In the genomic region with DNA sequence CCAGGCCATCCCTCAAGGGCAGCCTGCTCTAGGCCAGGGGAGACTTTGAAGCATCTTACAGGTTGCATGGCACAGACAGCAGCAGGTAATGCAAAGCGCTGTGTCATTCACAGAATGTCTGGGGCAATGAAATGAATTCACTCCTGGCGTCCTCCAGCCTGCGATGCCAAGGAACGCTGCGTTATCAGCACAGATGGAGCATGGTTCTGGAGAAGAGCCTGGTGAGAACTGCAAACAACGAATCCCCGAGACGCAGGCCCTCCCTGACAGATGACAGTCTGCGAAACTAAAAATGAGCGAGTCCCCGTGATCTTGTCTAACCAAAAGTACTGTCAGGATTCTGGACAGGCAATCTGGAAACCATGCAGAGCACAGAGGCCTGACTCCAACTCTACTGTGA, we compare ENCODE assay signal across 12 mouse cellular contexts.
DNase-seq lines count a peak whose midpoint lies in the region; ATAC-seq and TF ChIP-seq lines count a peak whose summit lies in the region.
"Had no signal": no experiment of that assay in that cellular context is flagged by ENCODE, and none has a peak within 500 bp of the region (broad histone marks: within the 10 kb centered on the region; RNA-seq: fewer than 3 reads in every experiment).

No protein-coding gene starts in this region.

- no peak overlapping the region for H3K9ac ChIP-seq in forebrain, embryonic 13.5 days
- no peak overlapping the region for H3K9ac ChIP-seq in forebrain, embryonic 12.5 days
- no peak overlapping the region for H3K9ac ChIP-seq in forebrain, postnatal 0 days
- no peak overlapping the region for H3K9ac ChIP-seq in kidney, embryonic 14.5 days (ENCODE audit: low read depth, low read length)
- H3K9ac ChIP-seq: kidney, embryonic 15.5 days; liver, embryonic 15.5 days had no signal

- H3K27me3 ChIP-seq in forebrain, embryonic 13.5 days, result no peaks in the 10 kb centered on the region
- H3K27me3 ChIP-seq in forebrain, embryonic 12.5 days, result no peaks in the 10 kb centered on the region
- H3K27me3 ChIP-seq in forebrain, postnatal 0 days (ENCODE audit: insufficient read depth, low read length), result peaks cover 3% of the 10 kb centered on the region; the same call in 1 of the 2 replicates
- no peaks in the 10 kb centered on the region for H3K27me3 ChIP-seq in kidney, embryonic 14.5 days (ENCODE audit: control insufficient read depth, insufficient read depth, low read length)
- H3K27me3 ChIP-seq: kidney, embryonic 15.5 days; liver, embryonic 15.5 days had no signal

- 78% methylated on average over 11 of the region's 11 CpGs for whole genome bisulfite sequencing in forebrain, embryonic 13.5 days
- 89% methylated on average over 11 of the region's 11 CpGs for WGBS in forebrain, embryonic 12.5 days
- 64% methylated on average over 11 of the region's 11 CpGs for WGBS in forebrain, postnatal 0 days
- 97% methylated on average over 11 of the region's 11 CpGs for WGBS in kidney, embryonic 14.5 days

- ATAC-seq in forebrain, embryonic 13.5 days, result peak; percentile 67; the same call in 1 of the 2 replicates
- no peak for ATAC-seq in forebrain, embryonic 12.5 days (ENCODE audit: low FRiP score)
- peak; percentile 85 for ATAC-seq in forebrain, postnatal 0 days
- ATAC-seq in kidney, embryonic 14.5 days (ENCODE audit: low FRiP score, low TSS enrichment), result no peak

- H3K4me1 ChIP-seq in forebrain, embryonic 13.5 days, result peaks cover 17% of the 10 kb centered on the region
- 0 out of 2 replicates have a peak, but pooled peaks cover 3% of the 10 kb centered on the region for H3K4me1 ChIP-seq in forebrain, embryonic 12.5 days
- H3K4me1 ChIP-seq in forebrain, postnatal 0 days (ENCODE audit: insufficient read depth), result peaks cover 14% of the 10 kb centered on the region; the same call in 1 of the 2 replicates
- no peaks in the 10 kb centered on the region; the same call in 1 of the 2 replicates for H3K4me1 ChIP-seq in kidney, embryonic 14.5 days (ENCODE audit: control insufficient read depth, insufficient read depth, low read length)
- H3K4me1 ChIP-seq: kidney, embryonic 15.5 days; liver, embryonic 15.5 days had no signal

- H3K4me2 ChIP-seq in forebrain, embryonic 13.5 days, result no peak overlapping the region
- H3K4me2 ChIP-seq in forebrain, embryonic 12.5 days, result no peak overlapping the region
- H3K4me2 ChIP-seq in forebrain, postnatal 0 days (ENCODE audit: low read depth), result no peak overlapping the region
- H3K4me2 ChIP-seq in kidney, embryonic 14.5 days (replicated peaks; ENCODE audit: low read depth, low read length), result no peak overlapping the region
- H3K4me2 ChIP-seq: kidney, embryonic 15.5 days; liver, embryonic 15.5 days; midbrain, embryonic 11.5 days had no signal

- TF ChIP-seq CTCF in forebrain, postnatal 0 days (IDR thresholded peaks at IDR 0.05; ENCODE audit: low read depth), result no peak

- H3K27ac ChIP-seq in forebrain, embryonic 13.5 days, result no peak overlapping the region
- H3K27ac ChIP-seq in forebrain, embryonic 12.5 days, result no peak overlapping the region
- no peak overlapping the region for H3K27ac ChIP-seq in forebrain, postnatal 0 days (ENCODE audit: low read depth, low read length)
- H3K27ac ChIP-seq in kidney, embryonic 14.5 days (ENCODE audit: low read depth, low read length), result no peak overlapping the region
- H3K27ac ChIP-seq: kidney, embryonic 15.5 days; liver, embryonic 15.5 days had no signal

- DNase-seq in forebrain, postnatal 0 days, result peak; percentile 78
- peak; percentile 38 to 59 for DNase-seq in layer of hippocampus, postnatal 25 days (ENCODE audit: extremely low spot score in 1 of 2, low spot score in 1 of 2)
- peak; percentile 28 for DNase-seq in right cerebral cortex, postnatal 14 days
- DNase-seq in lung, postnatal 36 days, result no peak
- no peak for DNase-seq in adrenal gland, postnatal 4 days (ENCODE audit: low spot score in 2 of 2)

- no peaks in the 10 kb centered on the region for H3K9me3 ChIP-seq in forebrain, embryonic 13.5 days (replicated peaks)
- H3K9me3 ChIP-seq in forebrain, embryonic 12.5 days, result no peaks in the 10 kb centered on the region
- H3K9me3 ChIP-seq in forebrain, postnatal 0 days (ENCODE audit: low read length), result no peaks in the 10 kb centered on the region
- no peaks in the 10 kb centered on the region for H3K9me3 ChIP-seq in kidney, embryonic 14.5 days (ENCODE audit: control insufficient read depth, low read length)
- H3K9me3 ChIP-seq: kidney, embryonic 15.5 days; liver, embryonic 15.5 days had no signal

- no peak overlapping the region for H3K4me3 ChIP-seq in forebrain, embryonic 13.5 days
- H3K4me3 ChIP-seq in forebrain, embryonic 12.5 days (replicated peaks), result no peak overlapping the region
- no peak overlapping the region for H3K4me3 ChIP-seq in forebrain, postnatal 0 days (ENCODE audit: low read depth, low read length)
- H3K4me3 ChIP-seq in kidney, embryonic 14.5 days (ENCODE audit: low read length), result no peak overlapping the region
- H3K4me3 ChIP-seq: erythroblast, embryonic 14.5 days; kidney, embryonic 15.5 days; liver, embryonic 15.5 days had no signal

- H3K36me3 ChIP-seq in forebrain, embryonic 13.5 days (ENCODE audit: poor library complexity, severe bottlenecking), result no peaks in the 10 kb centered on the region
- no peaks in the 10 kb centered on the region for H3K36me3 ChIP-seq in forebrain, embryonic 12.5 days (replicated peaks)
- H3K36me3 ChIP-seq in forebrain, postnatal 0 days (ENCODE audit: insufficient read depth), result no peaks in the 10 kb centered on the region
- peaks cover 3% of the 10 kb centered on the region; the same call in 1 of the 2 replicates for H3K36me3 ChIP-seq in kidney, embryonic 14.5 days (ENCODE audit: control insufficient read depth, insufficient read depth, low read length)
- H3K36me3 ChIP-seq: liver, embryonic 15.5 days had no signal

Comparison
In these comparisons a context has a peak if more than half of its experiments do, and no peak if none do; other contexts are left out.
1. ATAC-seq: peak in forebrain, embryonic 13.5 days (single experiment) and forebrain, postnatal 0 days (single experiment); none in forebrain, embryonic 12.5 days (single experiment) and kidney, embryonic 14.5 days (single experiment).
2. DNase-seq: peak in forebrain, postnatal 0 days (single experiment), layer of hippocampus, postnatal 25 days (2 of 2) and right cerebral cortex, postnatal 14 days (single experiment); none in lung, postnatal 36 days (single experiment) and adrenal gland, postnatal 4 days (0 of 2).